ENCODE assay signal across 8 mouse cellular contexts in genomic region chr7:6282749-6283148, GRCm38 (mm10). TPM values are rescaled to one million over a fixed set of nuclear protein-coding genes. Genes with fewer than 3 reads are reported as not detected.
DNase-seq lines count a peak whose midpoint lies in the region; ATAC-seq and TF ChIP-seq lines count a peak whose summit lies in the region.

No protein-coding gene starts in this region.

- H3K27ac ChIP-seq in embryonic facial prominence, embryonic 10.5 days (replicated peaks) = peak overlapping the region; percentile 88; the same call in 1 of the 2 replicates
- H3K27ac ChIP-seq in limb, embryonic 12.5 days = peak overlapping the region; percentile 85; the same call in 1 of the 2 replicates
- peak overlapping the region; percentile 88 for H3K27ac ChIP-seq in midbrain, embryonic 13.5 days
- no peak overlapping the region for H3K27ac ChIP-seq in spleen, adult 2 months (ENCODE audit: insufficient read depth, low read length)

- 3% methylated on average over 1 of the region's 1 CpGs for WGBS in embryonic facial prominence, embryonic 10.5 days
- 8% methylated on average over 1 of the region's 1 CpGs for WGBS in limb, embryonic 12.5 days
- 5% methylated on average over 1 of the region's 1 CpGs for WGBS in midbrain, embryonic 13.5 days
- WGBS in spleen, adult 2 months = 0% methylated on average over 1 of the region's 1 CpGs

- peak; percentile 90 for DNase-seq in 416B (ENCODE audit: low read depth)
- peak; percentile 66 for DNase-seq in adrenal gland, adult 2 months
- peak; percentile 75 for DNase-seq in embryonic facial prominence, embryonic 10.5 days (ENCODE audit: low spot score)
- peak; percentile 66 to 87 for DNase-seq in heart, adult 18-20 months
- peak; percentile 75 for DNase-seq in kidney, adult 18-20 months
- DNase-seq in spleen, adult 2 months (ENCODE audit: low read depth in 1 of 2, low spot score in 2 of 2) = peak; percentile 79 to 81

- peak overlapping the region; percentile 59 for H3K4me2 ChIP-seq in limb, embryonic 12.5 days
- H3K4me2 ChIP-seq in midbrain, embryonic 13.5 days (replicated peaks) = peak overlapping the region; percentile 57

- ATAC-seq in limb, embryonic 12.5 days (ENCODE audit: insufficient number of reproducible peaks, insufficient read depth, low FRiP score, low TSS enrichment, low read depth) = no peak
- ATAC-seq in midbrain, embryonic 13.5 days = peak; percentile 1; the same call in 1 of the 2 replicates

- peak; percentile 30; the same call in 1 of the 2 replicates for TF ChIP-seq CTCF in spleen, adult 2 months (IDR thresholded peaks at IDR 0.05; ENCODE audit: extremely low read depth, insufficient read depth, insufficient read length, insufficient replicate concordance)

- no peaks in the 10 kb centered on the region for H3K36me3 ChIP-seq in embryonic facial prominence, embryonic 10.5 days (replicated peaks)
- H3K36me3 ChIP-seq in limb, embryonic 12.5 days = no peaks in the 10 kb centered on the region
- H3K36me3 ChIP-seq in midbrain, embryonic 13.5 days = no peaks in the 10 kb centered on the region
- no peaks in the 10 kb centered on the region for H3K36me3 ChIP-seq in spleen, adult 2 months (ENCODE audit: control insufficient read depth, insufficient read depth, low read length)

- peak overlapping the region; percentile 64 for H3K4me3 ChIP-seq in embryonic facial prominence, embryonic 10.5 days
- H3K4me3 ChIP-seq in limb, embryonic 12.5 days (replicated peaks) = peak overlapping the region; percentile 52
- peak overlapping the region; percentile 53 for H3K4me3 ChIP-seq in midbrain, embryonic 13.5 days (replicated peaks)
- peak overlapping the region; percentile 42; the same call in 1 of the 2 replicates for H3K4me3 ChIP-seq in spleen, adult 2 months (ENCODE audit: extremely low read depth, insufficient read depth, insufficient read length)

- no peaks in the 10 kb centered on the region for H3K9me3 ChIP-seq in embryonic facial prominence, embryonic 10.5 days
- no peaks in the 10 kb centered on the region for H3K9me3 ChIP-seq in limb, embryonic 12.5 days
- H3K9me3 ChIP-seq in midbrain, embryonic 13.5 days = no peaks in the 10 kb centered on the region

- TF ChIP-seq POLR2A in spleen, adult 2 months (IDR thresholded peaks at IDR 0.05; ENCODE audit: low read depth, low read length) = no peak

- H3K27me3 ChIP-seq in embryonic facial prominence, embryonic 10.5 days (replicated peaks; ENCODE audit: low read depth, poor library complexity, severe bottlenecking) = no peaks in the 10 kb centered on the region
- no peaks in the 10 kb centered on the region for H3K27me3 ChIP-seq in limb, embryonic 12.5 days
- H3K27me3 ChIP-seq in midbrain, embryonic 13.5 days = no peaks in the 10 kb centered on the region
- no peaks in the 10 kb centered on the region for H3K27me3 ChIP-seq in spleen, adult 2 months (ENCODE audit: control insufficient read depth, insufficient read depth, low read length)

- H3K9ac ChIP-seq in limb, embryonic 12.5 days (replicated peaks) = no peak overlapping the region
- peak overlapping the region; percentile 65; the same call in 1 of the 2 replicates for H3K9ac ChIP-seq in midbrain, embryonic 13.5 days (replicated peaks)

- H3K4me1 ChIP-seq in embryonic facial prominence, embryonic 10.5 days = peaks cover 18% of the 10 kb centered on the region
- H3K4me1 ChIP-seq in limb, embryonic 12.5 days (replicated peaks) = peaks cover 9% of the 10 kb centered on the region
- H3K4me1 ChIP-seq in midbrain, embryonic 13.5 days (replicated peaks) = peaks cover 18% of the 10 kb centered on the region
- H3K4me1 ChIP-seq in spleen, adult 2 months (ENCODE audit: control insufficient read depth, insufficient read depth, insufficient read length) = peaks cover 7% of the 10 kb centered on the region; the same call in 1 of the 2 replicates

RNA-seq across cellular contexts. Expression of gene Zfp667, which starts 3.6 kb away (rescaled TPM):
- total RNA-seq in adrenal gland, adult 2 months (2021) = 1 to 10 TPM; 6.5 to 6.6 TPM
- 0.37 and 0.45 TPM in 2 replicates for polyA plus RNA-seq in adrenal gland, adult 2 months (2012; rRNA removed)
- polyA plus RNA-seq in embryonic facial prominence, embryonic 10.5 days (2016; fragmentation: Nextera tagmentation; extraction: Ambion mirVana) = 6.0 and 6.6 TPM in 2 replicates
- 1 to 10 TPM; 2.7 to 3.7 TPM for total RNA-seq in heart, adult 18-20 months (2021)
- polyA plus RNA-seq in limb, embryonic 12.5 days (2016; fragmentation: Nextera tagmentation; extraction: Ambion mirVana) = 8.3 and 8.8 TPM in 2 replicates
- polyA plus RNA-seq in midbrain, embryonic 13.5 days (2015; fragmentation: Nextera tagmentation; extraction: Ambion mirVana) = 15.8 and 18.8 TPM in 2 replicates
- 0.35 and 0.44 TPM in 2 replicates for polyA plus RNA-seq in spleen, adult 2 months (2012; rRNA removed)

RNA-seq across cellular contexts. Expression of gene Epp13, which starts 30.2 kb away (rescaled TPM):
- total RNA-seq in adrenal gland, adult 2 months (2021) = not detected
- polyA plus RNA-seq in adrenal gland, adult 2 months (2012; rRNA removed) = not detected in 2 replicates
- not detected in 2 replicates for polyA plus RNA-seq in embryonic facial prominence, embryonic 10.5 days (2016; fragmentation: Nextera tagmentation; extraction: Ambion mirVana)
- total RNA-seq in heart, adult 18-20 months (2021) = not detected
- not detected in 2 replicates for polyA plus RNA-seq in limb, embryonic 12.5 days (2016; fragmentation: Nextera tagmentation; extraction: Ambion mirVana)
- polyA plus RNA-seq in midbrain, embryonic 13.5 days (2015; fragmentation: Nextera tagmentation; extraction: Ambion mirVana) = 0.31 TPM in 1 of 2 replicates, not detected in the other
- polyA plus RNA-seq in spleen, adult 2 months (2012; rRNA removed) = not detected in 2 replicates

RNA-seq across cellular contexts. Expression of gene Zfp583, which starts 48.3 kb away (rescaled TPM):
- 1 to 10 TPM; 2.5 to 3.5 TPM for total RNA-seq in adrenal gland, adult 2 months (2021)
- 0.52 and 1.5 TPM in 2 replicates for polyA plus RNA-seq in adrenal gland, adult 2 months (2012; rRNA removed)
- polyA plus RNA-seq in embryonic facial prominence, embryonic 10.5 days (2016; fragmentation: Nextera tagmentation; extraction: Ambion mirVana) = 7.1 and 7.6 TPM in 2 replicates
- total RNA-seq in heart, adult 18-20 months (2021) = 1 to 10 TPM; 2.9 to 3.0 TPM
- polyA plus RNA-seq in limb, embryonic 12.5 days (2016; fragmentation: Nextera tagmentation; extraction: Ambion mirVana) = 8.2 and 8.8 TPM in 2 replicates
- 11.7 and 12.9 TPM in 2 replicates for polyA plus RNA-seq in midbrain, embryonic 13.5 days (2015; fragmentation: Nextera tagmentation; extraction: Ambion mirVana)
- 0.56 and 0.77 TPM in 2 replicates for polyA plus RNA-seq in spleen, adult 2 months (2012; rRNA removed)
